Mouse (Mus musculus) megakaryocyte, embryonic 14.5 days (primary cell): ENCODE results near the gene Lats2.

Source experiments
- FLI1 ChIP-seq: IDR thresholded peaks from 2 replicates; pipeline ENCODE4 v1.6.1; 2012; ENCODE audit warnings: low read length, inconsistent platforms, mixed read lengths
- GATA1 ChIP-seq: IDR thresholded peaks from 3 replicates; pipeline ENCODE4 v1.6.1; 2012; ENCODE audit warnings: mixed read lengths, low read length, inconsistent platforms, borderline replicate concordance

GRCm38 (mm10) chr14:57649501-57649900 lies 108.7 kb downstream of the Lats2 start:
- TF ChIP-seq FLI1, result no peak
- TF ChIP-seq GATA1, result no peak
